Mouse (Mus musculus): ENCODE data around the gene Snrpd3. TPM values are rescaled to one million over a fixed set of nuclear protein-coding genes. Genes with fewer than 3 reads are reported as not detected.
"Not testable (repeated sequence)": the region's sequence is repeated elsewhere in the genome, so short reads cannot be mapped to it uniquely, and the experiment has no call there.

Snrpd3 gene
- polyA plus RNA-seq, 1 experiment from 2014 or later, result 289 TPM

DNA sequence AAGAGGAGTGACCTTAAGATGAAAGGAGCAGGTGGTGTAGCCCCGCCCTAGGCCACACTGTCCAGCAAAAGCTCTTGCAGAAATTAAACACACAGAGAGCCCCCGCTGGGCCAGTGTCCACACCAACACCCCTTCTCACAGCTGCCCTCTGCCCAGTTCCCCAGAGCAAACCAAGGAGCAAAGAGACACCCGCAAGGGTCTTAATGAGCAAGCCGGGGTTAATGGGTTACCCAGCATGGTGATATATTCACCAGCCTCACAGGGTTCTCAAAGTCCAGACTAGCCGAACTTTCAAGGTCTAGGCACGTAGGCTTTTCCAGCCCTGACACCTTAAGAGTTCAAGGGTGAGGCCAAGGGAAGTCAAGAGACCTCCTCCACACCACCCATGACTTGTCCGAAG, 48.6 kb downstream of the Snrpd3 start:
- Histone ChIP-seq H3K9me3 (no peaks in the 10 kb centered on the region), H3K4me1 (peaks cover 25% of the 10 kb centered on the region), H3K36me3 (replicated peaks) (no peaks in the 10 kb centered on the region), H3K27me3 (ENCODE audit: poor library complexity, severe bottlenecking) (peaks cover 68% of the 10 kb centered on the region), H3K27ac (no peak overlapping the region), H3K4me3 (no peak overlapping the region)
- no peak for DNase-seq (ENCODE audit: extremely low spot score, low spot score)
- WGBS, result 79% methylated on average over 7 of the region's 7 CpGs

- Histone ChIP-seq H3K4me3 (no peak overlapping the region), H3K36me3 (replicated peaks) (no peaks in the 10 kb centered on the region), H3K4me1 (peaks cover 29% of the 10 kb centered on the region), H3K9me3 (no peaks in the 10 kb centered on the region), H3K27me3 (ENCODE audit: poor library complexity, severe bottlenecking) (peaks cover 64% of the 10 kb centered on the region), H3K27ac (no peak overlapping the region)
- DNase-seq (ENCODE audit: extremely low spot score, low spot score), result no peak
- 84% methylated on average over 5 of the region's 5 CpGs for WGBS
These were observed 49.0 kb downstream of the Snrpd3 start for GRCm38 (mm10) chr10:75566321-75566720.

DNA sequence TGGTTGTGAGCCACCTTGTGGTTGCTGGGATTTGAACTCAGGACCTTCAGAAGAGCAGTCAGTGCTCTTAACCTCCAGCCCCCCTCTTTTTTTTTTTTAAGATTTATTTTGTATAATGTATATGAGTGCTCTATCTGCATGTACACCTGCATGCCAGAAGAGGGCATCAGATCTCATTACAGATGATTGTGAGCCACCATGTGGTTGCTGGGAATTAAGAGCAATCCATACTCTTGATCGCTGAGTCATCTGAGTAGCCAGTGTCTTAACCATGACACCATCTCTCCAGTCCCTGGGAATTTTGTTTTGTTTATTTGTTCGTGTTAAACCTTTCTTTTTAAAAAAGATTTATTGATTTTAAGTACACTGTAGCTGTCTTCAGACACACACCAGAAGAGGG, 49.4 kb downstream of the Snrpd3 start:
- H3K36me3 ChIP-seq (replicated peaks); H3K27ac ChIP-seq; H3K9me3 ChIP-seq; DNase-seq (ENCODE audit: extremely low spot score, low spot score); H3K4me3 ChIP-seq: not testable (repeated sequence)
- WGBS, result 81% methylated on average over 2 of the region's 2 CpGs
- Histone ChIP-seq H3K27me3 (ENCODE audit: poor library complexity, severe bottlenecking) (peaks cover 60% of the 10 kb centered on the region), H3K4me1 (peaks cover 34% of the 10 kb centered on the region)

DNA sequence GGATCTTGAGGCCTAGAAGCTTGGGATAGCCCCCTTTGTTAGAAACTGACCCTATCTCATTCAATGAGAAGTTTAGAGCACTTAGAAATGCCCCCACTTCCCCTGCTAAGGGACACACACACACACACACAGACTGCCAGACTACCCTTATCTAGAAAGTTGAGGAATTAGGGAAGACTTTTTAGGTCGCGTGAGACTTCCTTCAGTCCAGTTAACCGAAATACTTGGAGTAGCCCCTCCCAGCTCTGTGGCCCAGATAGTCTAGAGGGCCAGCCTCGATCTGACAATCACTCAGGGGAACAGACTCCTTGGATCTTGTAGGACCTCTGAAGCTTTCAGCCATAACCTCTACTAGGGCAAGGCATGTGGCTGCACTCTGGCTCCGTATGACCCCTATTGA, 50.7 kb downstream of the Snrpd3 start:
- DNase-seq (ENCODE audit: extremely low spot score, low spot score), result no peak
- WGBS, result 44% methylated on average over 5 of the region's 5 CpGs
- Histone ChIP-seq H3K9me3 (no peaks in the 10 kb centered on the region), H3K4me1 (peaks cover 47% of the 10 kb centered on the region), H3K27me3 (ENCODE audit: poor library complexity, severe bottlenecking) (peaks cover 47% of the 10 kb centered on the region), H3K4me3 (no peak overlapping the region), H3K27ac (no peak overlapping the region), H3K36me3 (replicated peaks) (no peaks in the 10 kb centered on the region)

- Histone ChIP-seq H3K9me3 (no peaks in the 10 kb centered on the region), H3K4me1 (peaks cover 51% of the 10 kb centered on the region), H3K27me3 (ENCODE audit: poor library complexity, severe bottlenecking) (peaks cover 47% of the 10 kb centered on the region), H3K27ac (no peak overlapping the region), H3K4me3 (peak overlapping the region; percentile 12; the same call in 1 of the 2 replicates), H3K36me3 (replicated peaks) (no peaks in the 10 kb centered on the region)
- WGBS, result 7% methylated on average over 11 of the region's 11 CpGs
- no peak for DNase-seq (ENCODE audit: extremely low spot score, low spot score)
These were observed 51.1 kb downstream of the Snrpd3 start for GRCm38 (mm10) chr10:75568441-75568840.

DNA sequence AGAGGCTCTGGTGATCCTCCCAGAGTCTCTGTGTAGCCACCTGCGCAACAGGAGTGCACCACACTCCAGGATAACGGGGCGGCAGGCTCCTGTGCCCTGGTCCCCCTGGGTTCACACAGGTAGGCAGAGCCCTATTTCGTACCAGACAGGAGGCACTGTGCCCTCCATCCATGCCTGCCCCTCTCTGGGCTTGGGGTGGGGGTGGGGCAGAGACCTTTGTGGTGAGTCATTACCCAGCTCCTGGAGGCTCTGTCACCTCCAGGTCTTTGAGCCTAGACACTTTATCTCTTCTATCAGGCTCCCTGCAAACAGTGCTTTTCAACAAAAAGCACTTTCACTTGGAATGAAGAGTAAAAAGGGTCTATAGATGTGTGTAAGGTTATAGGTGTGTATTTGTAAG, 51.5 kb downstream of the Snrpd3 start:
- H3K27ac ChIP-seq, result no peak overlapping the region
- H3K9me3 ChIP-seq, result no peaks in the 10 kb centered on the region
- no peaks in the 10 kb centered on the region for H3K36me3 ChIP-seq (replicated peaks)
- H3K4me3 ChIP-seq, result peak overlapping the region; percentile 12; the same call in 1 of the 2 replicates
- peaks cover 47% of the 10 kb centered on the region for H3K27me3 ChIP-seq (ENCODE audit: poor library complexity, severe bottlenecking)
- H3K4me1 ChIP-seq, result peaks cover 55% of the 10 kb centered on the region
- DNase-seq (ENCODE audit: extremely low spot score, low spot score), result no peak
- WGBS, result 16% methylated on average over 4 of the region's 4 CpGs

GRCm38 (mm10) chr10:75570981-75571657, 53.8 kb downstream of the Snrpd3 start:
- H3K4me3 ChIP-seq, result no peak overlapping the region
- 23% methylated on average over 10 of the region's 10 CpGs for WGBS
- no peaks in the 10 kb centered on the region for H3K36me3 ChIP-seq (replicated peaks)
- H3K4me1 ChIP-seq, result peaks cover 49% of the 10 kb centered on the region
- no peaks in the 10 kb centered on the region for H3K9me3 ChIP-seq
- DNase-seq (ENCODE audit: extremely low spot score, low spot score), result no peak
- H3K27me3 ChIP-seq (ENCODE audit: poor library complexity, severe bottlenecking), result peaks cover 39% of the 10 kb centered on the region
- 0 out of 2 replicates have a peak overlapping the region, but pooled peaks have one; percentile 9 for H3K27ac ChIP-seq

DNA sequence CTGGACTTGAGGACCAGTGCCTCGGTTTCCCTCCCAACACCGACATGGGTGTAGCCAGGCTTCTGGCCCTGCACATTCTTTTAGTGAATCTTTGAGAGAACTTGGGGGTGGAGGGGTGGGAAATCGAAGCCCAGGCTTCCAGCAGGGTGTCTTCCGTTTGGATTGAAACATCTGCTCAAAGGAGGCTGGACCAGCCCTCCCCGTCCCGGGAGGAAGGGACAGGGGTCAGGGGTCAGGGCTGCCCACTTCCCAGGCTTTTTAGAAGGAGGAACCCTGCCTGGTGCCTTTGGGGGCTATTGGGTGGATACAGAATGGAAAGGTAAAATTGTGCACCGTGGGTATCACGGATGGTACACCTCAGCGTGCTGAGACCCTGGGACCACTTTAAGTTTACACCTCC, 54.6 kb downstream of the Snrpd3 start:
- H3K36me3 ChIP-seq (replicated peaks), result no peaks in the 10 kb centered on the region

GRCm38 (mm10) chr10:75573181-75573580, 55.8 kb downstream of the Snrpd3 start:
- H3K27ac ChIP-seq, result no peak overlapping the region
- peaks cover 43% of the 10 kb centered on the region for H3K4me1 ChIP-seq
- no peaks in the 10 kb centered on the region for H3K36me3 ChIP-seq (replicated peaks)
- DNase-seq (ENCODE audit: extremely low spot score, low spot score), result no peak
- WGBS, result 52% methylated on average over 10 of the region's 10 CpGs
- H3K4me3 ChIP-seq, result no peak overlapping the region
- H3K27me3 ChIP-seq (ENCODE audit: poor library complexity, severe bottlenecking), result peaks cover 31% of the 10 kb centered on the region
- no peaks in the 10 kb centered on the region for H3K9me3 ChIP-seq

More for the DNA sequence above, 54.6 kb downstream of the Snrpd3 start:
- H3K27me3 ChIP-seq (ENCODE audit: poor library complexity, severe bottlenecking), result peaks cover 39% of the 10 kb centered on the region
- H3K4me3 ChIP-seq, result no peak overlapping the region
- no peaks in the 10 kb centered on the region for H3K9me3 ChIP-seq
- 0 out of 2 replicates have a peak overlapping the region, but pooled peaks have one; percentile 9 for H3K27ac ChIP-seq
- no peak for DNase-seq (ENCODE audit: extremely low spot score, low spot score)
- H3K4me1 ChIP-seq, result peaks cover 47% of the 10 kb centered on the region
- 43% methylated on average over 9 of the region's 9 CpGs for WGBS

DNA sequence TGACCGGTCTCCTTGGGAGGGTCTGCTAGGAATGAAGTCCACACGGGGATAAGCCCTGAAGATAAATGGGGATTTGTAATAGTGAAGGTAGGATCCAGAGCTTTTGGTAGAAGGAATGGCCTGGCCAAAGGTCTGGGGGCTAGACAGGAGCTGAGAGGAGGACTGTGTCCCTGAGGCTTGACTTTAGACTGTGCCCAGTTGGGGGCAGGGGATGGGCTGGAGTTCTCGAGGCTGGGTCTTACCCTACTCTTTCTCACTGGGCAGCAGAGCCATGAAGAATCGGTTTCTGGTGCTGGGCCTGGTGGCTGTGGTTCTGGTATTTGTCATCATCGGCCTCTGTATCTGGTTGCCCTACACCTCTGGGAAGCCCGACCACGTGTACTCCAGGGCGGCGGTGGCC, 56.6 kb downstream of the Snrpd3 start:
- H3K4me1 ChIP-seq, result peaks cover 35% of the 10 kb centered on the region
- H3K36me3 ChIP-seq (replicated peaks), result no peaks in the 10 kb centered on the region
- H3K27me3 ChIP-seq (ENCODE audit: poor library complexity, severe bottlenecking), result peaks cover 24% of the 10 kb centered on the region
- no peak overlapping the region for H3K4me3 ChIP-seq
- WGBS, result 92% methylated on average over 9 of the region's 9 CpGs
- no peak for DNase-seq (ENCODE audit: extremely low spot score, low spot score)
- H3K27ac ChIP-seq, result no peak overlapping the region
- no peaks in the 10 kb centered on the region for H3K9me3 ChIP-seq

DNA sequence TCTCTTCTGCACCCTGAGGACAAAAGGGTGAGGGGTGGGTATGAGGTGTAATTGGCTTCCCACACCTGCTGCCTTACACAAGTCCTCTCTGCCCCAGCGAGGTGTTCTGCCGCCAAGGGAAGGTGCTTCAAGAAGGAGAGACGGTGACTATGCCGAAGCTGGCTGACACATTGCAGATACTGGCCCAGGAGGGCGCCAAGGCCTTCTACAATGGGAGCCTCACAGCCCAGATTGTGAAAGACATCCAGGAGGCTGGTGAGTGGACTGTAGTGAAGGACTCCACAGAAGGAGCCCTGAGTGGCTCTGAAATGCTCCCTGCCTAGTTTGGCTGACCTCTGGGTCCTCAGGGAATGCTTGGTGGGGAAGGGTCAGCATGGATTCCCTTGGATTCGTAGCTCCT, 61.8 kb downstream of the Snrpd3 start:
- Histone ChIP-seq H3K9me3 (no peaks in the 10 kb centered on the region), H3K4me1 (no peaks in the 10 kb centered on the region), H3K36me3 (replicated peaks) (no peaks in the 10 kb centered on the region), H3K27me3 (ENCODE audit: poor library complexity, severe bottlenecking) (peaks cover 2% of the 10 kb centered on the region; the same call in 1 of the 2 replicates), H3K4me3 (no peak overlapping the region), H3K27ac (no peak overlapping the region)
- DNase-seq (ENCODE audit: extremely low spot score, low spot score), result no peak
- 92% methylated on average over 6 of the region's 6 CpGs for WGBS

- Histone ChIP-seq H3K27ac (peak overlapping the region; percentile 36; the same call in 1 of the 2 replicates), H3K27me3 (ENCODE audit: poor library complexity, severe bottlenecking) (peaks cover 19% of the 10 kb centered on the region), H3K9me3 (no peaks in the 10 kb centered on the region), H3K36me3 (replicated peaks) (no peaks in the 10 kb centered on the region), H3K4me1 (peaks cover 20% of the 10 kb centered on the region), H3K4me3 (peak overlapping the region; percentile 29)
- WGBS, result 26% methylated on average over 20 of the region's 20 CpGs
- peak; percentile 91 for DNase-seq (ENCODE audit: extremely low spot score, low spot score)
These were observed 68.7 kb downstream of the Snrpd3 start for GRCm38 (mm10) chr10:75585876-75586552.

DNA sequence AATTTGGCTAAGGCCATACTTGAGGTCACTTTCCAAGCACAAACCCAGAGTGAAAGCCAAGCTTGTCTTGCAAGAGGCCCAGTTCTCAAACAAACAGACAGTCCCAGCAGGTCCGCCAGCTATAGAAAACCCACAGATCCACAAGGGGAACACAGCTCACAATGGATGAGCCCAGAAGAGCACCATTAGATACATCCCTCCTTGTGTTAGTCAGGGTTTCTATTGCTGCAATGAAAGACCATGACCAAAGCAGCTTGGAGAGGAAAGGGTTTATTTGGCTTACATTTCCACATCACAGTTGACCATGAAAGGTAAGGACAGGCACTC, 69.2 kb downstream of the Snrpd3 start:
- Histone ChIP-seq H3K4me3 (no peak overlapping the region), H3K9me3 (no peaks in the 10 kb centered on the region), H3K4me1 (peaks cover 20% of the 10 kb centered on the region), H3K36me3 (replicated peaks) (no peaks in the 10 kb centered on the region), H3K27me3 (ENCODE audit: poor library complexity, severe bottlenecking) (peaks cover 19% of the 10 kb centered on the region), H3K27ac (peak overlapping the region; percentile 36; the same call in 1 of the 2 replicates)
- DNase-seq (ENCODE audit: extremely low spot score, low spot score), result no peak
- WGBS, result 85% methylated on average over 1 of the region's 1 CpGs

All from forebrain, embryonic 10.5 days (tissue).